ENCODE assay signal across 18 mouse cellular contexts in genomic region chr3:41172306-41173215, GRCm38 (mm10).
A peak's percentile ranks its signal among the peaks of the same experiment; 100 is the strongest.
DNase-seq lines count a peak whose midpoint lies in the region; ATAC-seq and TF ChIP-seq lines count a peak whose summit lies in the region.
"Had no signal": no experiment of that assay in that cellular context is flagged by ENCODE, and none has a peak within 500 bp of the region (broad histone marks: within the 10 kb centered on the region; RNA-seq: fewer than 3 reads in every experiment).

No protein-coding gene starts in this region.

- ATAC-seq in heart, embryonic 15.5 days (replicated peaks; ENCODE audit: insufficient number of reproducible peaks, insufficient read depth, low FRiP score, low read depth): peak; percentile 56; the same call in 1 of the 2 replicates
- ATAC-seq in Patski: peak; percentile 88
- ATAC-seq in limb, embryonic 12.5 days (ENCODE audit: insufficient number of reproducible peaks, insufficient read depth, low FRiP score, low TSS enrichment, low read depth): no peak
- ATAC-seq: forebrain, embryonic 14.5 days; inflammation-experienced regulatory T-cells, adult 6 months had no signal

- no peaks in the 10 kb centered on the region for H3K27me3 ChIP-seq in heart, embryonic 15.5 days
- H3K27me3 ChIP-seq in Patski: no peaks in the 10 kb centered on the region
- no peaks in the 10 kb centered on the region for H3K27me3 ChIP-seq in limb, embryonic 12.5 days
- H3K27me3 ChIP-seq: CH12.LX; embryonic facial prominence, embryonic 12.5 days; lung, embryonic 15.5 days; neural tube, embryonic 12.5 days had no signal

- peak overlapping the region; percentile 47 for H3K4me2 ChIP-seq in heart, embryonic 15.5 days
- no peak overlapping the region for H3K4me2 ChIP-seq in limb, embryonic 12.5 days
- H3K4me2 ChIP-seq: embryonic facial prominence, embryonic 12.5 days; lung, embryonic 15.5 days; neural tube, embryonic 12.5 days had no signal

- H3K27ac ChIP-seq in heart, embryonic 15.5 days: peak overlapping the region; percentile 92
- H3K27ac ChIP-seq in limb, embryonic 12.5 days: 0 out of 2 replicates have a peak overlapping the region, but pooled peaks have one; percentile 0
- H3K27ac ChIP-seq: embryonic facial prominence, embryonic 12.5 days; hindbrain, embryonic 10.5 days; kidney, postnatal 0 days; lung, embryonic 15.5 days; neural tube, embryonic 12.5 days had no signal

- H3K9me3 ChIP-seq in heart, embryonic 15.5 days (replicated peaks): 0 out of 2 replicates have a peak, but pooled peaks cover 2% of the 10 kb centered on the region
- peaks cover 3% of the 10 kb centered on the region; the same call in 1 of the 2 replicates for H3K9me3 ChIP-seq in limb, embryonic 12.5 days
- H3K9me3 ChIP-seq: embryonic facial prominence, embryonic 12.5 days; lung, embryonic 15.5 days; neural tube, embryonic 12.5 days had no signal

- POLR2A ChIA-PET in Patski (lab: Charles Lee): interaction anchor here (0.8 to 1.2 kb wide), 2 partner anchors 10 to 90 kb away, joined by 3 to 6 read pairs; no protein-coding TSS in a partner anchor

- DNase-seq in adrenal gland, postnatal 14 days: peak; percentile 10
- DNase-seq in adrenal gland, adult 8-10 months: no peak
- no peak for DNase-seq in heart, adult 8-10 months (ENCODE audit: low spot score)
- DNase-seq in Patski (ENCODE audit: low read depth, low spot score): peak; percentile 97
- DNase-seq in yolk sac, embryonic 10.5 days (ENCODE audit: low spot score): no peak
- no peak for DNase-seq in gastrocnemius, postnatal 25 days
- DNase-seq: cerebellum, postnatal 25 days; layer of hippocampus, adult 9-11 months had no signal

- TF ChIP-seq CTCF in Patski (IDR thresholded peaks at IDR 0.05): no peak

- WGBS in heart, embryonic 15.5 days: 33% methylated on average over 11 of the region's 11 CpGs
- WGBS in limb, embryonic 12.5 days: 62% methylated on average over 11 of the region's 11 CpGs

- H3K9ac ChIP-seq in heart, embryonic 15.5 days: no peak overlapping the region
- H3K9ac ChIP-seq in limb, embryonic 12.5 days (replicated peaks): no peak overlapping the region
- H3K9ac ChIP-seq: embryonic facial prominence, embryonic 12.5 days; lung, embryonic 15.5 days; neural tube, embryonic 12.5 days had no signal

- H3K4me1 ChIP-seq in heart, embryonic 15.5 days (replicated peaks): peaks cover 47% of the 10 kb centered on the region
- H3K4me1 ChIP-seq in limb, embryonic 12.5 days (replicated peaks): peaks cover 6% of the 10 kb centered on the region; the same call in 1 of the 2 replicates
- H3K4me1 ChIP-seq: embryonic facial prominence, embryonic 12.5 days; neural tube, embryonic 12.5 days had no signal

- no peaks in the 10 kb centered on the region for H3K36me3 ChIP-seq in heart, embryonic 15.5 days
- H3K36me3 ChIP-seq in limb, embryonic 12.5 days: no peaks in the 10 kb centered on the region
- H3K36me3 ChIP-seq: embryonic facial prominence, embryonic 12.5 days; hindbrain, embryonic 10.5 days; lung, embryonic 15.5 days; neural tube, embryonic 12.5 days had no signal

- CTCF ChIA-PET in Patski (lab: Charles Lee): interaction anchor here (1.1 to 2.1 kb wide), 3 partner anchors 9 to 11 kb away, joined by 3 to 11 read pairs (median 5); no protein-coding TSS in a partner anchor

- H3K4me3 ChIP-seq in heart, embryonic 15.5 days: peak overlapping the region; percentile 15; the same call in 1 of the 2 replicates
- no peak overlapping the region for H3K4me3 ChIP-seq in limb, embryonic 12.5 days (replicated peaks)
- H3K4me3 ChIP-seq: embryonic facial prominence, embryonic 12.5 days; hindbrain, embryonic 10.5 days; lung, embryonic 15.5 days; neural tube, embryonic 12.5 days had no signal

- in situ Hi-C loops in Patski (cut with MboI; ENCODE audit: low pct_unique_long_range_greater_than_20kb): loop anchor here (10.0 kb wide), 1 partner anchor 218 kb away; no protein-coding TSS in a partner anchor

Comparison
In these comparisons a context has a peak if more than half of its experiments do, and no peak if none do; other contexts are left out.
1. DNase-seq: peak in adrenal gland, postnatal 14 days (single experiment) and Patski (single experiment); none in adrenal gland, adult 8-10 months (single experiment), heart, adult 8-10 months (single experiment), yolk sac, embryonic 10.5 days (single experiment) and gastrocnemius, postnatal 25 days (single experiment).